Mouse (Mus musculus) kidney, embryonic 14.5 days (tissue): Measurements from ENCODE around the gene Kif26b. TPM values are rescaled to one million over a fixed set of nuclear protein-coding genes. Genes with fewer than 3 reads are reported as not detected.

Experiments used
- ATAC-seq: fragments of 200-750 bp; cut with Nextera tagmentation; 2 replicates; pipeline ENCODE4 v1.8.0; 2017; ENCODE audit warnings: moderate number of reproducible peaks, mild to moderate bottlenecking, moderate TSS enrichment, moderate library complexity; ENCODE audit not compliant: low FRiP score, low TSS enrichment
- H3K27ac ChIP-seq: fragments of 300-500 bp; sonication (generic); 2 replicates; pipeline ENCODE4 v1.5.1; 2014; ENCODE audit warnings: low read depth, mild to moderate bottlenecking, low read length, moderate library complexity, mixed read lengths
- H3K27me3 ChIP-seq: fragments of 300-500 bp; sonication (generic); 2 replicates; pipeline ENCODE4 v1.6.1; 2014; ENCODE audit warnings: mild to moderate bottlenecking, low read length; ENCODE audit not compliant: control insufficient read depth, insufficient read depth
- H3K36me3 ChIP-seq: fragments of 300-500 bp; sonication (generic); 2 replicates; pipeline ENCODE4 v1.6.1; 2014; ENCODE audit warnings: low read length, mixed read lengths; ENCODE audit not compliant: control insufficient read depth, insufficient read depth
- H3K4me1 ChIP-seq: fragments of 300-500 bp; sonication (generic); 2 replicates; pipeline ENCODE4 v1.6.1; 2014; ENCODE audit warnings: low read length, mixed read lengths; ENCODE audit not compliant: control insufficient read depth, insufficient read depth
- H3K4me2 ChIP-seq: fragments of 300-500 bp; sonication (generic); replicated peaks from 2 replicates; pipeline ENCODE4 v1.6.1; 2014; ENCODE audit warnings: low read depth, mild to moderate bottlenecking, low read length
- H3K4me3 ChIP-seq: fragments of 300-500 bp; sonication (generic); 2 replicates; pipeline ENCODE4 v1.5.1; 2014; ENCODE audit warnings: mild to moderate bottlenecking, low read length
- H3K9ac ChIP-seq: fragments of 300-500 bp; sonication (generic); 2 replicates; pipeline ENCODE4 v1.6.1; 2014; ENCODE audit warnings: low read depth, mild to moderate bottlenecking, low read length, moderate library complexity
- H3K9me3 ChIP-seq: fragments of 300-500 bp; sonication (generic); 2 replicates; pipeline ENCODE4 v1.6.1; 2016; ENCODE audit warnings: low read length; ENCODE audit not compliant: control insufficient read depth
- WGBS: fragments of 180-500 bp; shearing (Covaris S2); extraction: QIAGEN DNeasy Blood & Tissue Kit; methylation state at CpG from one replicate; pipeline ENCODE4 v1.1.7; 2014; 5-methylcytosine and 5-hydroxymethylcytosine counted together
- polyA plus RNA-seq: library from polyadenylated mRNA; unstranded; fragments of >200 nt; fragmentation: Nextera tagmentation; extraction: Ambion mirVana; gene quantifications from 2 replicates; pipeline ENCODE4 v1.2.1, GENCODE M21; 2014

Kif26b gene
- polyA plus RNA-seq, 1 experiment from 2014 or later = 22.9 TPM

DNA sequence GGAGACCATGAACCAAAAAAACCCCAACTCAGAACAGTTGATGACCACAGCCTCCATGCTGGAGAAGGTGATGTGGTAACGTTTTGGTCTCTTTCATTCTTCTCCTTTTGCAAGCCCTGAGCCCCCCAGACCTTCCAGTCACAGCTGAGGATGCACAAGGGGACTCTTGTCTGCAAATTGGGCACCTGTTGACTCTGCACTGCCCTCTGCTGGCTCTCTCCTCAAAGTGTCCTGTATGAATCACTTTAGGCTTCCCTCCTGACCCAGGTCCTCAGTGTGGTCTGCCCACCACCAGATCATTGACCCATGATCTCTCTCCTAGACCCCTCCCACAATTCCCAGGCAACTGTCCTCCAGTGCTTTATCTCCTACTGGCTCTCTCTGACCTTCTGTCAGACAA, 32.1 kb upstream of the Kif26b start:
- Histone ChIP-seq H3K27me3 (no peaks in the 10 kb centered on the region), H3K9ac (no peak overlapping the region), H3K4me2 (no peak overlapping the region), H3K9me3 (no peaks in the 10 kb centered on the region), H3K27ac (no peak overlapping the region), H3K4me3 (no peak overlapping the region), H3K4me1 (no peaks in the 10 kb centered on the region), H3K36me3 (no peaks in the 10 kb centered on the region)
- no peak for ATAC-seq
- 68% methylated on average over 1 of the region's 1 CpGs for WGBS

- Histone ChIP-seq H3K4me3 (no peak overlapping the region), H3K4me1 (no peaks in the 10 kb centered on the region), H3K27me3 (no peaks in the 10 kb centered on the region), H3K4me2 (no peak overlapping the region), H3K36me3 (no peaks in the 10 kb centered on the region), H3K9me3 (no peaks in the 10 kb centered on the region), H3K9ac (no peak overlapping the region), H3K27ac (no peak overlapping the region)
- ATAC-seq = no peak
- 89% methylated on average over 8 of the region's 8 CpGs for WGBS
Measured at GRCm38 (mm10) chr1:178506938-178507337, 22.0 kb upstream of the Kif26b start.

DNA sequence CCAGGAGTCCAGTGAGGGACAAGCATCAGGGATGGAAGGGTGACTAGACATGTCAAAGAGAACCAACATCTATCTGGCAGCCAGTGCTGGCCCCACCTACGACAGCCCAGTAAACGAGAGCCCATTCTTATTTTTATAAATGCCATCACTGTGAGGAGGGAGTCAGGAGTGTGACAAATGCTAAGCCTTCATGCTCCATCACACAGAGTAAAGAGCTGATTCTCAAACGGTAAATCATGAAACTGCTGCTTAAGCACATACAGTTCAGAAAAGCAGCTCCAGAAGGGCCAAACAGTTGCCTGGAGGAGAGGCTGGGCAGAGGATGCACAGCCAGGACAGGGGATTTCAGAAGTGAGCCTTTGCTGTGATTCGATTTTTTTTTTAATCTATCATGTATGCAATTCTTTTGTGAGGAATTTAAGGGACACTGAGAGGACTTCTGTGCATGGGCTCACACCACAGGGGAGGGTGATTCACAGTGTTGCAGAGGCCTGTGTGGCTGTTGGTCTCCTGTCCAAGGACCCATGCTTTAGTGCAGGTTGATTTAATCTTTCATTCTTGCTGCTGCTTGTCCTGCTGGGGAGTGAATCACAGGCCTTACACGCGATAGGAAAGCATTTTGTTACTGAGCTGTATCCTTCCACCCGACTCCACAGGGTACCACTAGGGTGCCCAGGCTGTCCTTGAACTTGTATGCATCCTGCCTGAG, 16.4 kb upstream of the Kif26b start:
- WGBS = 37% methylated on average over 7 of the region's 7 CpGs
- ATAC-seq = 0 out of 2 replicates have a peak, but pooled peaks have one; percentile 56
- H3K36me3 ChIP-seq = no peaks in the 10 kb centered on the region
- H3K27ac ChIP-seq = no peak overlapping the region
- H3K9me3 ChIP-seq = no peaks in the 10 kb centered on the region
- H3K4me3 ChIP-seq = no peak overlapping the region
- H3K4me1 ChIP-seq = 0 out of 2 replicates have a peak, but pooled peaks cover 3% of the 10 kb centered on the region
- no peaks in the 10 kb centered on the region for H3K27me3 ChIP-seq
- no peak overlapping the region for H3K9ac ChIP-seq
- no peak overlapping the region for H3K4me2 ChIP-seq

DNA sequence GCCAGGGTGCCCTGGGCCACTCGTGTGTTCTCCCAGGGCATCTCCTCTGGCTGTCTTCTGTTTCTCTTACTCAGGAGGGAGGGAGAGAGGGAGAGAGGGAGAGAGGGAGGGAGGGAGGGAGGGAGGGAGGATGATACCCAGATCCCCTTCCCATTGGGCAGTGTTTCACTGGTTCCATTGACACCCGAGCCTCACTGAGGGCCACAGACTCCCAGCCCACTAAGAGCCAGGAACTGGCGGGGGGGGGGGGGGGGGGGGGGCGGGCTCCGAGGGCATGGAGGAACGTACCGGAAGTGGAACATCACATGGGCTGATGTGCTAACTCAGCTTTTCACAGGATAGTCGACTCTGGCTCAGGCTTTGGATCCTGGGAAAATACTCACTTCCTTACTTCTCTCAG, 15.0 kb upstream of the Kif26b start:
- Histone ChIP-seq H3K4me3 (no peak overlapping the region), H3K27ac (no peak overlapping the region), H3K36me3 (no peaks in the 10 kb centered on the region), H3K27me3 (no peaks in the 10 kb centered on the region), H3K4me2 (no peak overlapping the region), H3K4me1 (0 out of 2 replicates have a peak, but pooled peaks cover 3% of the 10 kb centered on the region), H3K9me3 (no peaks in the 10 kb centered on the region), H3K9ac (no peak overlapping the region)
- peak; percentile 67 for ATAC-seq
- 5% methylated on average over 5 of the region's 8 CpGs for WGBS

DNA sequence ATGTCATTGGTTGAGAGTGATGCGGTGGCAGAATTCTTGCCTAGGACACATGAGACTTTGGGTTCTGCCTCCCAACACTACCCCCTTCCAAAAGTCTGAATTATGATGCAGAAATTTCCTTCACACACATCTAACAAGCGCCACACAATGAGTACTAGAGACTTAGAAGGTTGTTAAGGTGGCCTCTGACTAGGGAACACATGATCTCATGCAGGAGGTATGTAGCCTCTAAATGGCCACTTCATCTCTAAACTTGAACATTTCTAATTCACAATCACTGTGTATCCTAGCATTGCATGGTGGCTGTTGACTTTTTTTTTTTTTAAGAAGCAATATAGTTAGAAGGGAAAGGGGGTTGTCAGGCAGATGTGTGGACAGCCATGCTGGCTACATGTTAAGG, 13.1 kb upstream of the Kif26b start:
- Histone ChIP-seq H3K9me3 (no peaks in the 10 kb centered on the region), H3K4me3 (no peak overlapping the region), H3K27me3 (no peaks in the 10 kb centered on the region), H3K4me1 (0 out of 2 replicates have a peak, but pooled peaks cover 3% of the 10 kb centered on the region), H3K4me2 (no peak overlapping the region), H3K36me3 (no peaks in the 10 kb centered on the region), H3K9ac (no peak overlapping the region), H3K27ac (no peak overlapping the region)
- WGBS = 80% methylated on average over 2 of the region's 2 CpGs
- no peak for ATAC-seq

DNA sequence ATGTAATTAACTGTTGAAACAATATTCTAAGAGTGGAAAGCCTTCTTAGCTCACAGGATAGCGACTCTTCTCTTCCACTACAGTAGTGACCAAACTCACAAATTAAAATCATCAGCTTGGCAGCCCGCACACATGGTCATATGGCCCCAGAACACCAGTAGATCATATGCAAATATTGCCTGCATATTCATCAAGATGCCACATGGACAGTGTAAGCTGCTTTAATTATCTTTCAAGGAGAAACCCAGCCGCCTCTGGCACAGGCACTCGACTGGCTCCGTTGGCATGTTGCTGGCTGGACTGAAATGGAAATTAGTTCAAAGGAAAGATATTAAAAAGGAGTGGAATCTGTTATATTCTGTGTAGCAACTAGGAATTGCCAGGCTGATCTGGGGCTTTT, 6.5 kb upstream of the Kif26b start:
- no peaks in the 10 kb centered on the region for H3K9me3 ChIP-seq
- no peaks in the 10 kb centered on the region for H3K4me1 ChIP-seq
- WGBS = 91% methylated on average over 5 of the region's 5 CpGs
- H3K27me3 ChIP-seq = no peaks in the 10 kb centered on the region
- no peak overlapping the region for H3K27ac ChIP-seq
- no peak overlapping the region for H3K4me3 ChIP-seq
- no peaks in the 10 kb centered on the region for H3K36me3 ChIP-seq
- ATAC-seq = no peak
- H3K4me2 ChIP-seq = no peak overlapping the region
- no peak overlapping the region for H3K9ac ChIP-seq

DNA sequence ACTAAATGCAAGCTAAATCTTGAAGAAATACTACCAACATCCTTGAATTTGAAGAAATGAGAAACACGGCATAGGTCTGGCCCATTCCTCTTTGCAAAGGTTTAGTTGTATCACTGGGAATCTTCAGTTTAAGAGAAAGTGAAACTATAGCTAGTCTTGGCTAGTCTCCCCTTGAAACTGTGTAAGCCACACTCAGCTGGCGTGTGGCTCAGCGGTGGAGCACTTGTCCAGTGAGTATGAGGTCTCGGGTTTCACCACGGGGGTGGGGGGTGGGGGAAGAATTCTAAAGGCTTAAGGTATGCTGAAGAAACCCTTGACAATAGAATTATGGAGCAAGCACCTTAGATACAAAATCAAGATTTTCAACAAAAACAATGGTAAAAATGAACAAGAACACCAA, 5.8 kb upstream of the Kif26b start:
- Histone ChIP-seq H3K27me3 (no peaks in the 10 kb centered on the region), H3K4me1 (no peaks in the 10 kb centered on the region), H3K27ac (no peak overlapping the region), H3K36me3 (no peaks in the 10 kb centered on the region), H3K4me2 (no peak overlapping the region), H3K4me3 (no peak overlapping the region), H3K9me3 (no peaks in the 10 kb centered on the region), H3K9ac (no peak overlapping the region)
- no peak for ATAC-seq
- 31% methylated on average over 5 of the region's 5 CpGs for WGBS

GRCm38 (mm10) chr1:178527185-178527546, 1.8 kb upstream of the Kif26b start:
- H3K4me1 ChIP-seq = 0 out of 2 replicates have a peak, but pooled peaks cover 5% of the 10 kb centered on the region
- 0 out of 2 replicates have a peak, but pooled peaks cover 4% of the 10 kb centered on the region for H3K27me3 ChIP-seq
- H3K4me2 ChIP-seq = peak overlapping the region; percentile 100
- H3K9ac ChIP-seq = peak overlapping the region; percentile 76
- ATAC-seq = peak; percentile 11
- H3K9me3 ChIP-seq = no peaks in the 10 kb centered on the region
- under 1% methylated on average over 21 of the region's 21 CpGs for WGBS
- peak overlapping the region; percentile 58 for H3K4me3 ChIP-seq
- H3K36me3 ChIP-seq = no peaks in the 10 kb centered on the region
- H3K27ac ChIP-seq = no peak overlapping the region

GRCm38 (mm10) chr1:178527547-178528361, 1.2 kb upstream of the Kif26b start:
- 0 out of 2 replicates have a peak, but pooled peaks cover 5% of the 10 kb centered on the region for H3K4me1 ChIP-seq
- 0 out of 2 replicates have a peak, but pooled peaks cover 4% of the 10 kb centered on the region for H3K27me3 ChIP-seq
- peak overlapping the region; percentile 90; the same call in 1 of the 2 replicates for H3K27ac ChIP-seq
- no peaks in the 10 kb centered on the region for H3K9me3 ChIP-seq
- peak overlapping the region; percentile 76 for H3K9ac ChIP-seq
- WGBS = under 1% methylated on average over 59 of the region's 59 CpGs
- peak; percentile 46 for ATAC-seq
- H3K4me3 ChIP-seq = peak overlapping the region; percentile 58
- peak overlapping the region; percentile 100 for H3K4me2 ChIP-seq
- H3K36me3 ChIP-seq = no peaks in the 10 kb centered on the region
